Mouse (Mus musculus): ENCODE results near the gene Stk10.

Gene Stk10

GRCm38 (mm10) chr11:32551579-32552297, 18.6 kb downstream of the Stk10 start:
- DNase-seq = no peak

- DNase-seq = peak; percentile 65 to 82
These were observed 19.4 kb downstream of the Stk10 start for GRCm38 (mm10) chr11:32552401-32553090.

GRCm38 (mm10) chr11:32553311-32554140, 20.4 kb downstream of the Stk10 start:
- DNase-seq = peak; percentile 44 to 50

- DNase-seq = peak; percentile 43 to 44
These were observed 21.3 kb downstream of the Stk10 start for GRCm38 (mm10) chr11:32554141-32555091.

GRCm38 (mm10) chr11:32555103-32555689, 22.1 kb downstream of the Stk10 start:
- no peak for DNase-seq

- DNase-seq = no peak
These were observed 23.4 kb downstream of the Stk10 start for GRCm38 (mm10) chr11:32556333-32556990.

- DNase-seq = no peak
These were observed 24.9 kb downstream of the Stk10 start for GRCm38 (mm10) chr11:32558026-32558425.

GRCm38 (mm10) chr11:32558677-32559076, 25.6 kb downstream of the Stk10 start:
- DNase-seq = peak in 1 of 2 experiments; percentile 48

- peak in 1 of 2 experiments; percentile 55 for DNase-seq
These were observed 27.1 kb downstream of the Stk10 start for GRCm38 (mm10) chr11:32560015-32560770.

- peak in 1 of 2 experiments; percentile 33 for DNase-seq
These were observed 28.6 kb downstream of the Stk10 start for GRCm38 (mm10) chr11:32561465-32562355.

- DNase-seq = no peak
These were observed 29.6 kb downstream of the Stk10 start for GRCm38 (mm10) chr11:32562706-32563105.

GRCm38 (mm10) chr11:32563660-32564059, 30.6 kb downstream of the Stk10 start:
- DNase-seq = peak in 1 of 2 experiments; percentile 46

GRCm38 (mm10) chr11:32564629-32565028, 31.5 kb downstream of the Stk10 start:
- no peak for DNase-seq

- DNase-seq = peak; percentile 67 to 68
These were observed 32.0 kb downstream of the Stk10 start for GRCm38 (mm10) chr11:32565088-32565487.

- no peak for DNase-seq
These were observed 33.1 kb downstream of the Stk10 start for GRCm38 (mm10) chr11:32566184-32566583.

- no peak for DNase-seq
These were observed 34.1 kb downstream of the Stk10 start for GRCm38 (mm10) chr11:32567000-32567855.

- no peak for DNase-seq
These were observed 35.0 kb downstream of the Stk10 start for GRCm38 (mm10) chr11:32568060-32568459.

GRCm38 (mm10) chr11:32568637-32569293, 35.7 kb downstream of the Stk10 start:
- peak; percentile 47 to 77 for DNase-seq
